Mouse (Mus musculus) cerebellum, postnatal 4 days (tissue): ENCODE measurements around the gene Dlgap1.

Experiments
- DNase-seq, 2 experiments: peaks; one replicate each; pipeline ENCODE4 v3.0.0; 2022; ENCODE audit warnings: low spot score in 2 of 2, mixed read lengths in 1 of 2

Dlgap1 gene

GRCm38 (mm10) chr17:70614407-70615060 is 645.7 kb downstream of the Dlgap1 start:
- DNase-seq: no peak

- DNase-seq: no peak
These were observed 653.6 kb downstream of the Dlgap1 start for GRCm38 (mm10) chr17:70622493-70622892.

DNA sequence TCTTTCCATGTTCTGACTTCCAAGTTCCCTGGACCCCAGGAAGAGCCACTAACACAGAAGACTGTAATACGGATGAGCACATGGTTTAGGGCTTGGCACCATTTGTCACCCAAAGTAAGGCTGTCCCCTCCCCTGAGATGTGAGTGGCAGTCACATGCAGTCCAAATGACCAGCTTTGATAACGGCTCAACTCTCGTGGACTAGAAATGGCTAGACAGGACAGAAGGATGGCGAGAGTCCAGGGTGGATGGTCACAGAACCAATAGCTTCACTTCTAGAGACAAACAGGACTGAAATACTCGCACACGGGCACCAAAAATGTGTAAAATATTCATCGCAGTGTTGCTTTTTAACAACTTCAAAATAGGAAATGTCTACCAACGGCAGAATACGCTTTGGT is 657.5 kb downstream of the Dlgap1 start:
- DNase-seq: no peak

DNA sequence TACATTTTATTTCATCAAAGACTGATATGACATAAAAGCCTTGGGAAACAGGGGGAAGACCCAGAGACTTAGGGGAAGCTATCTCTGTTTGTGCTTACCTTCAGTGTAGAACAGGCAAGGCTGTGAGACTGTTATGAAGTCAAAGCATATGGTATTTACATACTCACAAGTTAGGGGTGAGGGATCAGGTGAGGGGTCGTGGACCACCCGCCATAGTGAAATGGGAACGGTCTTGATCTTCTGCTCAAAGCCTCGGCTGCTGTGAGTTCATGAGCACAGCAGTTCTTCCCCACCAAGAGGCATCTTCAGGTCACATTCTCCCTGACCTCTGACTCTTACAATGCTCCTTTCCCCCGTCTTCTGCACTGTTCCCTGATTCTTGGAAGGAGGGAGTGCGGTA is 658.1 kb downstream of the Dlgap1 start:
- no peak for DNase-seq

DNA sequence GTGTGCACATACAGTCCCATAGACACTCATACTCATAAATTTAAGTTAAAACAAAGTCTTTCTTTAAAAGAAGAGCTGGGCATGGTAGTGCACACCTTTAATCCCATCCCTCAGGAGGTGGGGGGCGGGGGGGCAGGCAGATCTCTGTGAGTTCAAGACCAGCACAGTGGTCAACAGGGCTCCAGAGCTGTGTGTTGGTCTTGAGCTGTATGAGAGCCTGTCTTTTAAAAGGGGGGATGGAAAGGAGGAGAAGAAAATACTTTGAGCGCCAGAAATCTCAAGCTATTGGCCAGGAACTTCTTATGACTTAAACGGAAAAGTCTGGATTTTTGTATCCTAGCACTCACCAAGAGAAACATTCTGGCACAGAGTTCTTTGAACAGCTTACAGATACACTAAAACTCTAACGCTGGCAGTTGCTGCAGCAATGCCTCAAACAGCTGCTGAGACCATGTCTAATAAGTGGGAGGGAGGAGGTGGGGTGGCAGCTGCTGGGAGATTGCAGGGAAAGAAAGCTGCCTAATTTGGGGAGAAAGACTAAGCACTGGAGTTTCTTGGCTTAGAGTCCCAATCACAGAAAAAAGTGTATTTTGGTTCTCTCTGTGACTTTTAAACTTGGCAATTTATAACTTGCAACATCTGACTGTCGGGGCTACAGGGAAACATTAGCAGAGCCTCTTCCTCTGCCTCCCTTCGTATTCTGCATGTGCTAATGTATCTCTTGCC is 660.9 kb downstream of the Dlgap1 start:
- no peak for DNase-seq

- DNase-seq: peak; percentile 88 to 95
These were observed 664.5 kb downstream of the Dlgap1 start for GRCm38 (mm10) chr17:70633181-70633944.

- no peak for DNase-seq
These were observed 674.3 kb downstream of the Dlgap1 start for GRCm38 (mm10) chr17:70643211-70643610.

- DNase-seq: no peak
These were observed 677.8 kb downstream of the Dlgap1 start for GRCm38 (mm10) chr17:70646641-70647040.

DNA sequence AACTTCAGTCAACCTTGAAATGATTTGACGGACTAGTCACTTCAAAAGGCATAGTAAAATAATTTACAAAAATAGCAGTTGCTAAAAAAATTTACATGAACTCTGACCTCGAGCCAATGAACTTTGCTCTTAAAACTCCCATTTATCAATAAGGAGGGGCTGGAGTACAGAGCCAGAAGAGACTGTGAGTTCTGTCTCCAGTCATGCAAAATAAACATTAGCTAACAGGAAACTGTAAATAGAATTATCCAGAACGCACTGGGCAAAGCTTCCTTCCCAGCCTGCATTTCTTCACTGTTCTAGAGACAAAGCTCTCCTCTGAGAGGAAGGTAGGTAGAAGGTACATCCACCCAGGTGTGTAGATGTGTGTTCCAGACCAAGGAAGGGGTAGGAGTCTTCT is 692.5 kb downstream of the Dlgap1 start:
- no peak for DNase-seq

GRCm38 (mm10) chr17:70663992-70664391 is 695.1 kb downstream of the Dlgap1 start:
- no peak for DNase-seq

DNA sequence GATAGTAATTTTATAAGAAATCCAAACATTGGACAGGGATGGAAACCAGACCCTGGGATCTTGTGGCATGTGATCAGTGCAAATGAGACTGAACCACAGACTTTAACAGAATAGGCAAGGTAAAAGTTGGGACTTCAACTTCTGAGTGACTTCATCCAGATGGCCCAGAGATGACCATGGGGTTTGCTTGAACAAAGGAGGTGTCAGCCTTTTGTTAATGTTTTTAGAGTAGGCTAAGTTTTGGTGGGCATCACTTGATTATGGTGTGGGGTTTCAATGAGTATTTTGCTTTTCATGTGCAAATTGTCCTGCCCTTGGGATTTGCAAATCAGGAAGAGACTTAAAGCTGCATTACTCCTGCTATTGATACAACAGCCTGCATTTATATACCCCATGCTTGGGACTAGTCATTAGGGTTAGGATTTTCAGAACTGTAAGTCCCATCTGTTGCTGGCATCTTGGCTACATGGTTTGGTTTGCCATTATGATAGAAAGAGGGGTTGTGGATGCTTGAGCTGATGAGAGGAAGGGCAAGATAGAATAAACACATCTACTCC is 695.7 kb downstream of the Dlgap1 start:
- no peak for DNase-seq

- DNase-seq: no peak
These were observed 705.1 kb downstream of the Dlgap1 start for GRCm38 (mm10) chr17:70673985-70674384.

- DNase-seq: no peak
These were observed 707.6 kb downstream of the Dlgap1 start for GRCm38 (mm10) chr17:70676522-70676921.

- peak; percentile 74 to 85 for DNase-seq
These were observed 714.8 kb downstream of the Dlgap1 start for GRCm38 (mm10) chr17:70683561-70684167.

GRCm38 (mm10) chr17:70690174-70690573 is 721.3 kb downstream of the Dlgap1 start:
- no peak for DNase-seq

DNA sequence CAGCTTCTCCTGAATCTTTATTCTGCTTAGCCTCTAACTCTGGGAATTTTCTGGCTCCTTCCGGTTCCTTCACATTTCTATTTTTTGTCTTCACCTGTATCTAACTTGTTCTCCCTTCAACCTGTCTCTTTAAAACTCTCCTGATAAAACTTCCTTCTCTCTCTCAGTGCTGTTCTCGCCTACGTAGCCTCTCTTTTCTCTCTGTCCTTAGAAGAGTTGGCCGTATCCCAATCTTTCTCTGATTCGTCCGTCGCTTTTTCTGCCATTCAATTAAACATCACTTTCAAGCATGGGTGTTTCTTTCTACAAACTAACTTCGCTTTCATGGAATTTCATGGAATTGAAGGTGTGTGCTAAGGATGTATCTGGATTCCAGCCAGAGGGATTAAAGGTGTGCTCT is 721.7 kb downstream of the Dlgap1 start:
- no peak for DNase-seq

- DNase-seq: peak; percentile 86
These were observed 738.3 kb downstream of the Dlgap1 start for GRCm38 (mm10) chr17:70706976-70707818.

DNA sequence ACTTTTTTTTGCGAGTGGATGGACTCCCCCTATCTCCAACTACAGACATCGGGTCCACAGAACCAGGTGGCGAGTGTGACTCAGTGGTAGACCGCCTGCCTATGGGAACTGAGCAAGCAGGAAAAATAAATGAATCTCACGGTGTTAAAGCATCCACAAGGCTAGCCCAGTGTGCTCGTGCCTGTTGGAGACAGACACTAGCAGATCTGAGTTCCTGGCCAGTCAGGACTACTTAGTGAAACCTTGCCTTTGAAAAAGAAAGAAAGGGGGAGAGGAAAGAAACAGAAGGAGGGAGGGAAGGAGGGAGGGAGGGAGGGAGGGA is 738.9 kb downstream of the Dlgap1 start:
- DNase-seq: no peak

- DNase-seq: no peak
These were observed 740.7 kb downstream of the Dlgap1 start for GRCm38 (mm10) chr17:70709545-70709944.

DNA sequence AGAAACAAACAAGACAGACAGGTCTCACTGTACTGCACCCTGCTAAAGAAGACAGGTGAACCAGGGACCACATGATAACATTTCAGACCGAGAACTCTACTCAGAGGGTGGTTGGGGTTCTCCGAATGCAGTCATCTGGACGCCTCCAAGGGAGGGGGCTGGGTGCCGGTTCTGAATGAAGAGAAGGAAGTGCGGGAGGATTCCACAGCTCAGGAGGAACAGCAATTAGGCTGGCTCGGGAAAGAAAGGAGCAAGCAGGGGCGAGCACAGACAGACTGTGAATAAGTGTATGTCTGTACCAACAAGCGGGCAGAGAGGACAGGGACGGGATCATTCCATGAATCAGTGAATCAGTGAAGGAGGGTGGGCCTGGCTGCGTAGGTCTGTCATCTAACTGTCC is 744.6 kb downstream of the Dlgap1 start:
- DNase-seq: no peak

DNA sequence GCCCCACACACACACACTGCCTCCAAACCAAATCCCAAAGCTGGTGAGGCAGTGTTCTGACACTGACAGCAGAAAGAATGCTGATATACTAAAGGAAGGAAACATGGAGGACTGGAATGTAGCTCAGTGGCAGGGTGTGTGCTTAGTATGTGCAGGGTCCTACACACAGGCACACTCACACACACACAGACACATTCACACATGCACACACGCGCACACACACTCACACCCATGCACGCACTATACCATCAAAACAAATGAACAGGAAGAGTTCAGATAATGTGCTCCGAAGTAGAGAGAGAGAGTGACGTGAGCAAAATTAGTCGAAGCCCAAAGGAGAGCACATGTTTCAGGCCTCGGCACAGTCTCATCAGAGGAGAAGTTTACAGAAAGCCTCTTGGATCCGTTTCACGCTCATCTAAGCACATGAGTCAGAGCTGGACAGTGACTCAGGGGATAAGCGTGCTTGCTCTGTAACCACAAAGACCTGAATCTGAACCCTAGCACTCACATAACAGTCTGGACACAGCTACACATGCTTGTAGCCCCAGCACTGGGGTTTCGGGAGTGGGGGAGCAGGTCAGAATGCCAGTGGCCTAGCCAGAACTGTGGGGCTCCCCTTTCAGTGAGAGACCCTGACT is 750.9 kb downstream of the Dlgap1 start:
- no peak for DNase-seq
